Mouse (Mus musculus): ENCODE results near the gene Ano2.

GRCm38 (mm10) chr6:125851196-125851595 is 161.0 kb downstream of the Ano2 start:
- TF ChIP-seq CTCF (IDR thresholded peaks at IDR 0.05; ENCODE audit: borderline replicate concordance, control insufficient read depth, extremely low read depth, insufficient read depth, low read length, poor library complexity) (no peak), POLR2A (IDR thresholded peaks at IDR 0.05; ENCODE audit: control insufficient read depth, extremely low read depth, insufficient read depth, low read length, poor library complexity) (no peak)

Measured in thymus, adult 2 months (tissue).